Mouse (Mus musculus) CH12.LX (cell line): Measurements from ENCODE around the gene Tnfsf18. TPM values are rescaled to one million over a fixed set of nuclear protein-coding genes. Genes with fewer than 3 reads are reported as not detected.
A peak's percentile ranks its signal among the peaks of the same experiment; 100 is the strongest.

Experiments
- DNase-seq: peaks from one replicate; pipeline ENCODE4 v3.0.0-alpha.2; 2013; ENCODE audit errors: extremely low read depth
- H3K27ac ChIP-seq: 2 replicates; pipeline ENCODE4 v1.5.1; 2012; ENCODE audit warnings: low read depth, mild to moderate bottlenecking, control low read depth, moderate library complexity; ENCODE audit not compliant: insufficient read depth
- H3K27me3 ChIP-seq: replicated peaks from 2 replicates; pipeline ENCODE3; 2012; ENCODE audit warnings: inconsistent platforms
- H3K36me3 ChIP-seq, 2 experiments: replicated peaks in 1 of 2; 2 replicates each; pipeline versions ENCODE3 to v1.6.1; 2012; ENCODE audit warnings: inconsistent platforms in 1 of 2, low read length in 1 of 2, mild to moderate bottlenecking in 1 of 2, mixed read lengths in 1 of 2, moderate library complexity in 1 of 2; ENCODE audit not compliant: control insufficient read depth in 1 of 2, insufficient read depth in 1 of 2
- H3K4me1 ChIP-seq, 2 experiments: 2 replicates each; pipeline ENCODE4 v1.6.1; 2012; ENCODE audit warnings: inconsistent platforms in 1 of 2, moderate library complexity in 1 of 2; ENCODE audit not compliant: insufficient read depth in 2 of 2, control insufficient read depth in 1 of 2
- H3K4me2 ChIP-seq: 2 replicates; pipeline ENCODE4 v1.6.1; 2012; ENCODE audit warnings: low read depth, mild to moderate bottlenecking, control low read depth; ENCODE audit not compliant: poor library complexity, insufficient read depth, severe bottlenecking
- H3K4me3 ChIP-seq, 3 experiments: fragments of 150-350 bp in 1 of 3; sonication (generic) in 1 of 3; replicated peaks in 1 of 3; 2 replicates each; pipeline versions ENCODE3 to v1.5.1; 2011 to 2012; ENCODE audit warnings: low read depth in 2 of 3, low read length in 2 of 3, mild to moderate bottlenecking in 2 of 3, moderate library complexity in 2 of 3, control low read depth in 1 of 3, improper control_type of control experiment in 1 of 3, inconsistent platforms in 1 of 3, mixed read lengths in 1 of 3; ENCODE audit not compliant: poor library complexity in 1 of 3
- H3K79me2 ChIP-seq: replicated peaks from 2 replicates; pipeline ENCODE4 v1.6.1; 2012; ENCODE audit warnings: mild to moderate bottlenecking, moderate library complexity; ENCODE audit not compliant: control insufficient read depth, poor library complexity, insufficient read depth, severe bottlenecking; ENCODE audit errors: extremely low read depth
- H3K9ac ChIP-seq: 2 replicates; pipeline ENCODE4 v1.6.1; 2012; ENCODE audit warnings: low read depth, mild to moderate bottlenecking, control low read depth, moderate library complexity; ENCODE audit not compliant: insufficient read depth
- H3K9me3 ChIP-seq: replicated peaks from 2 replicates; pipeline ENCODE3; 2012; ENCODE audit warnings: low read length, inconsistent platforms, mixed read lengths
- BHLHE40 ChIP-seq: IDR thresholded peaks from 2 replicates; pipeline ENCODE4 v1.6.1; 2011; ENCODE audit warnings: mild to moderate bottlenecking, low read depth, low read length, improper control_type of control experiment
- CHD1 ChIP-seq: IDR thresholded peaks from 2 replicates; pipeline ENCODE4 v1.6.1; 2012; ENCODE audit warnings: low read depth, low read length, improper control_type of control experiment, inconsistent platforms
- CTCF ChIP-seq, 2 experiments: IDR thresholded peaks in 1 of 2; conservative IDR thresholded peaks in 1 of 2; 2 replicates each; pipeline ENCODE4 v1.5.1; 2011 to 2012; ENCODE audit warnings: low read depth in 2 of 2, low read length in 2 of 2, improper control_type of control experiment in 1 of 2, inconsistent platforms in 1 of 2, mild to moderate bottlenecking in 1 of 2, moderate library complexity in 1 of 2
- E2F4 ChIP-seq: IDR thresholded peaks from 2 replicates; pipeline ENCODE4 v1.6.1; 2011; ENCODE audit warnings: low read depth, low read length, improper control_type of control experiment; ENCODE audit not compliant: insufficient replicate concordance
- ELF1 ChIP-seq: IDR thresholded peaks from 2 replicates; pipeline ENCODE4 v1.6.1; 2014; ENCODE audit warnings: low read depth, mild to moderate bottlenecking, inconsistent platforms, low read length, improper control_type of control experiment
- EP300 ChIP-seq: IDR thresholded peaks from 2 replicates; pipeline ENCODE4 v1.6.1; 2011; ENCODE audit warnings: low read length, improper control_type of control experiment
- ETS1 ChIP-seq: conservative IDR thresholded peaks from 2 replicates; pipeline ENCODE4 v1.6.1; 2012; ENCODE audit warnings: low read depth, mild to moderate bottlenecking, inconsistent platforms, low read length, improper control_type of control experiment, moderate library complexity
- IRF4 ChIP-seq: IDR thresholded peaks from 2 replicates; pipeline ENCODE4 v1.6.1; 2014; ENCODE audit warnings: low read depth, mild to moderate bottlenecking, inconsistent platforms, low read length, improper control_type of control experiment
- JUN ChIP-seq: IDR thresholded peaks from 2 replicates; pipeline ENCODE4 v1.6.1; 2011; ENCODE audit warnings: low read depth, mild to moderate bottlenecking, low read length, improper control_type of control experiment, moderate library complexity; ENCODE audit not compliant: insufficient read depth
- JUND ChIP-seq: conservative IDR thresholded peaks from 2 replicates; pipeline ENCODE4 v1.6.1; 2011; ENCODE audit warnings: low read depth, low read length, improper control_type of control experiment
- KAT2A ChIP-seq: IDR thresholded peaks from 2 replicates; pipeline ENCODE4 v1.6.1; 2012; ENCODE audit warnings: low read length, improper control_type of control experiment, inconsistent platforms; ENCODE audit not compliant: insufficient replicate concordance
- MAX ChIP-seq: IDR thresholded peaks from 2 replicates; pipeline ENCODE4 v1.6.1; 2011; ENCODE audit warnings: low read length, improper control_type of control experiment
- MAZ ChIP-seq: IDR thresholded peaks from 2 replicates; pipeline ENCODE4 v1.6.1; 2012; ENCODE audit warnings: low read depth, mild to moderate bottlenecking, inconsistent platforms, low read length, improper control_type of control experiment, moderate library complexity
- MEF2A ChIP-seq: IDR thresholded peaks from 2 replicates; pipeline ENCODE4 v1.6.1; 2014; ENCODE audit warnings: low read depth, mild to moderate bottlenecking, inconsistent platforms, low read length, improper control_type of control experiment, borderline replicate concordance
- MYC ChIP-seq: IDR thresholded peaks from 2 replicates; pipeline ENCODE4 v1.6.1; 2011; ENCODE audit warnings: low read depth, mild to moderate bottlenecking, improper control_type of control experiment, low read length
- NELFE ChIP-seq: IDR thresholded peaks from 2 replicates; pipeline ENCODE4 v1.6.1; 2011; ENCODE audit warnings: low read depth, low read length, improper control_type of control experiment
- PAX5 ChIP-seq: IDR thresholded peaks from 2 replicates; pipeline ENCODE4 v1.6.1; 2012; ENCODE audit warnings: low read length, inconsistent platforms, mixed read lengths
- POLR2A ChIP-seq: IDR thresholded peaks from 2 replicates; pipeline ENCODE4 v1.6.1; 2011; ENCODE audit warnings: low read depth, mild to moderate bottlenecking, improper control_type of control experiment, low read length
- RCOR1 ChIP-seq: conservative IDR thresholded peaks from 2 replicates; pipeline ENCODE4 v1.6.1; 2012; ENCODE audit warnings: low read depth, mild to moderate bottlenecking, inconsistent platforms, low read length, improper control_type of control experiment
- SMC3 ChIP-seq: IDR thresholded peaks from 2 replicates; pipeline ENCODE4 v1.6.1; 2011; ENCODE audit warnings: low read depth, low read length, improper control_type of control experiment
- TBP ChIP-seq: conservative IDR thresholded peaks from 2 replicates; pipeline ENCODE4 v1.6.1; 2011; ENCODE audit warnings: low read depth, low read length, improper control_type of control experiment
- TCF12 ChIP-seq: IDR thresholded peaks from 2 replicates; pipeline ENCODE4 v1.6.1; 2014; ENCODE audit warnings: low read depth, mild to moderate bottlenecking, inconsistent platforms, low read length, improper control_type of control experiment
- UBTF ChIP-seq: IDR thresholded peaks from 2 replicates; pipeline ENCODE4 v1.6.1; 2012; ENCODE audit warnings: low read depth, mild to moderate bottlenecking, inconsistent platforms, low read length, improper control_type of control experiment, moderate library complexity
- USF2 ChIP-seq: conservative IDR thresholded peaks from 2 replicates; pipeline ENCODE4 v1.6.1; 2011; ENCODE audit warnings: low read depth, low read length, improper control_type of control experiment
- ZC3H11A ChIP-seq: IDR thresholded peaks from 2 replicates; pipeline ENCODE4 v1.6.1; 2012; ENCODE audit warnings: low read depth, mild to moderate bottlenecking, inconsistent platforms, low read length, improper control_type of control experiment
- ZKSCAN1 ChIP-seq: IDR thresholded peaks from 2 replicates; pipeline ENCODE4 v1.6.1; 2012; ENCODE audit warnings: low read depth, inconsistent platforms, low read length, improper control_type of control experiment, borderline replicate concordance
- ZMIZ1 ChIP-seq: IDR thresholded peaks from 2 replicates; pipeline ENCODE4 v1.6.1; 2012; ENCODE audit warnings: low read depth, mild to moderate bottlenecking, inconsistent platforms, low read length, improper control_type of control experiment
- ZNF384 ChIP-seq: IDR thresholded peaks from 2 replicates; pipeline ENCODE4 v1.6.1; 2012; ENCODE audit warnings: low read depth, low read length, improper control_type of control experiment, inconsistent platforms
- dilution Hi-C: fragments of 300-500 bp; cut with MboI; formaldehyde crosslinking; loops from 2 replicates; pipeline ENCODE4 v1.14.3; 2020; ENCODE audit warnings: low sequenced_read_pairs; ENCODE audit not compliant: extremely low pct_unique_long_range_greater_than_20kb, extremely low pct_ligation_motif_present
- in situ Hi-C: fragments of 300-500 bp; cut with MboI; formaldehyde crosslinking; loops from 3 replicates; pipeline ENCODE4 v1.14.3; 2019; ENCODE audit warnings: low sequenced_read_pairs, low pct_ligation_motif_present, low pct_unique_long_range_greater_than_20kb, mixed read lengths
- polyA plus RNA-seq: library from polyadenylated mRNA; unstranded; fragments of >175 nt; gene quantifications from 2 replicates; pipeline ENCODE4 v1.2.1, GENCODE M21; 2012; ENCODE audit warnings: low read depth; ENCODE audit not compliant: insufficient read length
- total RNA-seq, 2 experiments: library from RNA; depleted of rRNA; stranded (reverse); fragments of 300-350 nt in 1 of 2; fragments of >200 nt in 1 of 2; gene quantifications; 2 replicates each; pipeline ENCODE4 v1.2.3; 2012 to 2014

Tnfsf18 gene
- total and polyA plus RNA-seq, 3 experiments, result 0.42 to 0.89 (median 0.78) TPM

DNA sequence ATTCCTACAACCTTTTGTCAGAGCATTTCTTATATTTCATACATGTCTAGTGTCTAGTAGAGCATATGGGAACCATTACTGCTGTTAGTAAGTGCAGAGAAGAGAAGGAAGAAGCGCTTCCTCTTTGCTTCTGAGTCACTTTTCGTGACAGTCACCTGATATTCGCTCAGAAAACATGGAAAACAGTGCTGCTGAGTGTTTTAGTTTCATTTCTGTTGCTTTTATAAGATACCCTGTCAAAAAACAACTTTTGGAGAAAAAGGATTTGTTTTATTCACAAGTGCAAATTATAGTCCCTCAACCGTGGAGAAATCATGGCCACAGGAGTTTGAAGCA, 6.3 kb downstream of the Tnfsf18 start (continued):
- 0 out of 2 replicates have a peak, but pooled peaks have one; percentile 52 for TF ChIP-seq TBP
- peak; percentile 99 for TF ChIP-seq BHLHE40
- peak; percentile 62 for TF ChIP-seq MAX
- TF ChIP-seq ETS1, result peak; percentile 94
- TF ChIP-seq EP300, result peak; percentile 96
- peak; percentile 93 for TF ChIP-seq IRF4

DNA sequence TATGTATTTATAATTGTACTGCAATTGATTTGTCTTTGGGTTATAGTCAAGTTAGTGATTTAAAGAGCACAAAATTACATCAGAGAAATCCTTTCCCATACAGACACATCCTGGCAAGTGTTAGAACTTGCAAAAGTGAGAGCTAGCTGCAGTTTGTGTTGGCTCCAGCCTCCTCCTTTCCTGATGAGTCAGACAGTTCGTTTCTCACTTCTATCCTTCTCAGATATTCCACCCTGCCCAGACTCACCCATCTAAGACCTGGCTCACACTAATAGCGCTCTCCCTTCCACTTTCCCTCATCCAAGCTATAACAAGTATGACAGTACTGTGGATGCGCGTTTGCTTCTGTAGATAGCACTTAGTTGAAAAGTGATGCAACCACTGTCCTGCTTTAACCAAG, 11.9 kb downstream of the Tnfsf18 start:
- H3K79me2 ChIP-seq, result no peaks in the 10 kb centered on the region
- H3K27ac ChIP-seq, result no peak overlapping the region
- H3K4me2 ChIP-seq, result no peak overlapping the region
- H3K9ac ChIP-seq, result no peak overlapping the region
- H3K36me3 ChIP-seq, result no peaks in the 10 kb centered on the region
- H3K4me3 ChIP-seq, result no peak overlapping the region
- in situ Hi-C loops (no loop called here), dilution Hi-C loops (no loop called here)
- no peaks in the 10 kb centered on the region for H3K27me3 ChIP-seq
- H3K9me3 ChIP-seq, result no peaks in the 10 kb centered on the region
- H3K4me1 ChIP-seq, result peaks cover 6 to 23% of the 10 kb centered on the region in 2 experiments; a peak in 3 of 4 replicates
- TF ChIP-seq RCOR1, result no peak
- TF ChIP-seq PAX5, result no peak
- no peak for TF ChIP-seq IRF4
- no peak for TF ChIP-seq ELF1
- TF ChIP-seq KAT2A, result no peak
- no peak for TF ChIP-seq E2F4
- TF ChIP-seq ZC3H11A, result no peak
- no peak for TF ChIP-seq MAZ
- no peak for TF ChIP-seq CTCF (conservative IDR thresholded peaks at IDR 0.05 in 1 of 2, IDR thresholded peaks at IDR 0.05 in 1 of 2; ENCODE audit: low read depth in 2 of 2, low read length in 2 of 2)
- TF ChIP-seq UBTF, result no peak
- no peak for TF ChIP-seq TCF12
- no peak for TF ChIP-seq EP300
- DNase-seq, result no peak

DNA sequence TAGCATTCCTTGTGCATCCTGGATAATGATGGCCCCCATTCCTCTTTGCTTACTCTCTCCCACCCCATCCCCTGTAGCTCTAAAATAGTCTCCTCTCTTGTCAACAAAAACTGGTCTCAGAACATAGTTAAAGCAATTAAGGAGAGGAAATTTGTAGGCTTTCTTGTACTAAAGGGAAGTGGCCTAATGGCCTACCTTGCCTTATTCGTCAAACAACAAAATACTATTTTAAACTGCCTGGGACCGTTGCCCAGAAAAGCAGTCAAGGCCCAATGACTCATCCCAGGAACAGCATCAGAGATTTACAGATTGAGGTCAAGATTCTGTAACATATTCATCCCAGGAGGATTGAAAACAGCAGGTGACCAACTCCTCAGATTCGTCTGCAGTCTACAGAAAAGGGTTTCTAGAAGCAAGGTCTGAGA, 13.2 kb downstream of the Tnfsf18 start:
- H3K4me1 ChIP-seq, result peaks cover 6 to 28% of the 10 kb centered on the region in 2 experiments; a peak in 3 of 4 replicates
- H3K4me2 ChIP-seq, result peak overlapping the region; percentile 21; the same call in 1 of the 2 replicates
- in situ Hi-C loops (no loop called here), dilution Hi-C loops (no loop called here)
- no peak overlapping the region for H3K4me3 ChIP-seq
- peak; percentile 60 for DNase-seq
- H3K27ac ChIP-seq, result peak overlapping the region; percentile 61; the same call in 1 of the 2 replicates
- no peaks in the 10 kb centered on the region for H3K79me2 ChIP-seq
- H3K9me3 ChIP-seq, result no peaks in the 10 kb centered on the region
- H3K27me3 ChIP-seq, result no peaks in the 10 kb centered on the region
- no peaks in the 10 kb centered on the region for H3K36me3 ChIP-seq
- 0 out of 2 replicates have a peak overlapping the region, but pooled peaks have one; percentile 13 for H3K9ac ChIP-seq
- TF ChIP-seq IRF4 (peak; percentile 86), USF2 (no peak), ZMIZ1 (no peak), CTCF (conservative IDR thresholded peaks at IDR 0.05 in 1 of 2, IDR thresholded peaks at IDR 0.05 in 1 of 2; ENCODE audit: low read depth in 2 of 2, low read length in 2 of 2) (no peak), KAT2A (no peak), UBTF (no peak), ZNF384 (no peak), BHLHE40 (peak; percentile 91), MAX (no peak), JUN (peak; percentile 87), TBP (no peak), PAX5 (no peak), ZKSCAN1 (no peak), SMC3 (no peak), CHD1 (no peak), MAZ (no peak; the same call in 1 of the 2 replicates), POLR2A (no peak), TCF12 (peak; percentile 73), ELF1 (no peak), MEF2A (peak; percentile 85), JUND (peak; percentile 92), MYC (0 out of 2 replicates have a peak, but pooled peaks have one; percentile 62), NELFE (no peak), RCOR1 (0 out of 2 replicates have a peak, but pooled peaks have one; percentile 45)
